Mouse (Mus musculus) cerebellum, adult 18-20 months (tissue): Measurements from ENCODE around the gene Lpo.
A peak's percentile ranks its signal among the peaks of the same experiment; 100 is the strongest.

Source experiments
- DNase-seq, 2 experiments: peaks; one replicate each; pipeline ENCODE4 v3.0.0; 2021

Lpo gene

DNA sequence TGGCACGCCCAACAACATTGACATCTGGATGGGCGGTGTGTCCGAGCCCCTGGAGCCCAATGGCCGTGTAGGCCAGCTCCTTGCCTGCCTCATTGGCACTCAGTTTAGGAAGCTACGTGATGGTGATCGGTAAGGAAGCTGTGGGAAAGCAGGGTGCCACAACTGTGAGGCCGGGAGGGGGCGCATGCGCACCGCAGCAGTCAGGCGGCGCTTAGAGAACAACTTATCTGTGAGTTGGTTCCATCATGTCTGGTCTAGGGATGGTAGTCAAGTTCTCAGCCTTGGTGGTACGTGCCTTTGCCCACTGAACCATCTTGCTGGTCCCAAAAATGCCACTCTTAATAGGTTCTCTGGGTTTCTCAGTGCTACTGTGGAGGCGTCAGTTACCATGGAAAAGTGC is 25.5 kb downstream of the Lpo start:
- DNase-seq, result peak in 1 of 2 experiments; percentile 35

DNA sequence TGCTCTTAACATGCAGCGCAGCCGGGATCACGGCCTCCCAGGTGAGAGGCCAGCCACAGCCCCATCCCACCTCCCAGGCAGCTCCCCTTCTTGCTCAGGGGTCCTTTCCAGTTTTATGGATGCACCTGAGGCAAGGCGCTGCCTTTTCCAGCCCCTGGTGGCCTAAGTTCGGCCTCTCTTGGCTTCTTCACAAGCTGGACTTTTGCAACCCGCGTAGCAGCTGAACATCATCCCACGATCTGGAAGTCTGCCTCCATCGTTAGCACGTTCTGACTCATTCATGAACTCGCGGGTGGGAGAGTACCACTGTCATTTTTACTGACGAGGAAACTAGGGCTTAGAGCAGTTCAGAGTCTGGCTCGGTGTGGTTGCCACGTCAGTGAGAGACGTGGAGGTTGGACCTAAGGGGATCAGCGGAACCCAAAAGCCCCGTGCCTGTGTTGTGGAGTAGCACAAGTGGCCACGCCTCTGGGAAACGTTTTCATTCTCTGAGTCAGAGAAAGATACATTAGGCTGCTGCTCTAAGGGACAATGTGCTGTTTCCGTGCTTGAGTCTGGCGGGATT is 26.3 kb downstream of the Lpo start:
- DNase-seq, result no peak

DNA sequence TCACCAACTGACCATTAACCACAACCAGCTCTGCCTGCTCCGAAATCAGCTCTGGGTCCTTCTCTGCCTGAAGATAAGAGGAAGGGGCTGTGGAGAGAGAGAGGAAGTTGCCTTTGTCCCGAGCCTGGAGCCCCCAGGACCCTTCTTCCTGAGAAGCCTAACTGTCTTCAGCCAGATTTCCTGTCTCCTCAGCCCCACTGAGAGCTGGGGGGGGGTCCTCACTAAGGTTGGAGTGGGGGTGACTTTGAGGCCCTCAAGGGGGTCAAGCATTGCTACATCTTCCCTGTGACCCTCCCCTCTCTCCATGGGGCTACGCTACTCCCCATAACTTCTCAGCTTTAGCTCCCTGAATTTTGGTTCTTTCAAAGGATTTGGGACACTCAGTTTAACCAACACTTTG is 34.6 kb downstream of the Lpo start, which contains the start of gene Mpo:
TSS of gene Mpo (plus strand) at position 122 of the 400 bp plus-strand sequence.
- no peak for DNase-seq

DNA sequence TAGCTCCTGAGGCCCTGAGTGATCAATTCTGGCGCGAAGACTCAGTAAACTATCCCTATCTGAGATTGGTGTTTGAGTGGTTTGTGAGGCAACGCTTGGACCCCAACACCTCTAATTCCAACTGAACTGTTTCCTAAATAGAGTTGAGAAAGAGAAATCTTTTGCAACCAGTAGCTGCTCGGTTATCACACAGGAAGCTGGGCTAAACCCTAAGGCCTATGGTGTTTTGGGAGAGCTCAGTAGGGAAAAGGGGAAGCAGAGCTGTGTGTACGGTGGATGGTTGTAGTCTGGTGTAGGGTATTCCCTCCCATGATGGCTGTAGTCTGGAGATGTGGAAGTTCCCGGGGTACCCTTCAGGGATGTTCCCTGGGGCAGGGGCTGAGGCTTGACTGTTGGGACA is 38.0 kb downstream of the Lpo start:
- DNase-seq, result no peak

GRCm38 (mm10) chr11:87780130-87780529 is 48.0 kb downstream of the Lpo start:
- no peak for DNase-seq

DNA sequence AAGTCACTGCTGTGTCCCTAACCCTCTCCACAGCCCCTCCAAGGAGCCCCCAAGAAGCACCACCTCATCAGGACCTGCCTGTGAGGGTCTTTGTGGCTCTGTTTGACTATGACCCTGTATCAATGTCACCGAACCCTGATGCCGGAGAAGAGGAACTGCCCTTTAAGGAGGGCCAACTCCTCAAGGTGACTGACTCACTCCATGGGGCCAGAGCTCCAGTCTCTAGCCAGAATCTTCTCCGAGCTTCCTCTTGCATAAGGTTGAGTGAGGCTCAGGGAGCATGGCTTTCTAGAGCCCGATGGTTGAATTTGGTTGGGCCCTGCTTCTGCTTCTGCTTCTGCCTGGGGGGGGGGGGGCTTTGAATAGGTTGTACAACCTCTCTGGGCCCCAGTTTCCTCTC is 48.7 kb downstream of the Lpo start:
- DNase-seq, result no peak

DNA sequence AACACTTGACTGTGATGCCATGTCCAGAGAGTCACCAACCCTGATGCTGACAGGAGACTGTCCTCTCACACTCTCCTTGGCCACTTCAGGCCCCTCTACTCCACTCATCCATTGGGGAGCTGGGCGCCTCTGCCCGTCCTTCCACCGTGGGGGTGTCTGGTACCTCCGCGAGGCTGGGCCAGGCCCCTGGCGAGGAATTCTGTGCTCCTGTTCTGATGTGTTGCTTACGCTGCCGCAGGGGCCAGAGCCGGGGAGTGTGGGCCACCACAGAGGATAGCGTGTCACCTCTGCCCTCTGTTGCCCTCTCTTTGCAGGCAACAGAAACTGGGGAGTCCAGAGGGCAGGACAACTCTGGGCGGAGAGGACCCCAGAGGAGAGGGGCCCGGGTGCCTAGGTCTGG is 49.2 kb downstream of the Lpo start:
- DNase-seq, result no peak

GRCm38 (mm10) chr11:87778100-87778765 is 49.9 kb downstream of the Lpo start:
- peak; percentile 84 to 90 for DNase-seq

DNA sequence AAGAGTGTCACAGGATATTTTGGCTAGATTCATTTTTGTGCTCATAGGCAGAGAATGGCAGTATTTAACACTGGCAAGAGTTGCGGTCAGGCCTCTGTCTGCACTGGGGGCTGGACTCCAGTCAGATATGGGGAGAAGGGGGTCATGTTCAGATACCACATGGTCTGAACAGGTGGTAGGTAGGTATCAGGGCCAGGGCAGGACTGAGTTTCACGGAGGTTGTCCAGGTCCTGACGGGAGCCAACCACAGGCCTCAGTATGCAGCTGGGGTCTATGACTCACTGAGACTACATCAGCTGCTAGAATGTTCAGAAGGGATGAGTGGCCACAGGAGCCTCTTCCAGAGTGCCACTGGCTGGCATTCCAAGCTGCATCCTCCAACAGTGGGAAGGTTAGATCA is 55.7 kb downstream of the Lpo start:
- no peak for DNase-seq

DNA sequence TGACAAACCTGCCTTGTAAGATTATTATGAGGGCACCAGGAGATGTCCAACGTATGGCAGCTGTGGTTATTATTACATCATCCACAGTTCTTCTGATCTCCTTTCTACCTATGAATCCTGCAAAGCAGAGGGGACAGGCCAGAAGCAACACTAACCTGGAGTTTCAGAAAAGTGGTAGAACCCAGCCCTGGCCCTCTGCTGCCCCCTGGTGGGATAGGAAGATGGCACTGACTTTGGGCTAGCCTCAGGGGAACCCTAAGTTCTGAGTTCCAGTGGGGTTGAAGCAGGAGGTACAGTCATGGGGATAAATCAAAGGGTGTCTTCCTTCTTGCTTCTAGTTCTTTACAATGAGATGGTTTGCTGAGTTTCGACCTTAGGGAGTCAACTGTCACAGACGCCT is 57.1 kb downstream of the Lpo start:
- peak; percentile 77 to 86 for DNase-seq

GRCm38 (mm10) chr11:87768745-87769144 is 59.3 kb downstream of the Lpo start:
- DNase-seq, result no peak

- peak; percentile 76 to 83 for DNase-seq
Observed at GRCm38 (mm10) chr11:87763988-87764876, 63.9 kb downstream of the Lpo start.

DNA sequence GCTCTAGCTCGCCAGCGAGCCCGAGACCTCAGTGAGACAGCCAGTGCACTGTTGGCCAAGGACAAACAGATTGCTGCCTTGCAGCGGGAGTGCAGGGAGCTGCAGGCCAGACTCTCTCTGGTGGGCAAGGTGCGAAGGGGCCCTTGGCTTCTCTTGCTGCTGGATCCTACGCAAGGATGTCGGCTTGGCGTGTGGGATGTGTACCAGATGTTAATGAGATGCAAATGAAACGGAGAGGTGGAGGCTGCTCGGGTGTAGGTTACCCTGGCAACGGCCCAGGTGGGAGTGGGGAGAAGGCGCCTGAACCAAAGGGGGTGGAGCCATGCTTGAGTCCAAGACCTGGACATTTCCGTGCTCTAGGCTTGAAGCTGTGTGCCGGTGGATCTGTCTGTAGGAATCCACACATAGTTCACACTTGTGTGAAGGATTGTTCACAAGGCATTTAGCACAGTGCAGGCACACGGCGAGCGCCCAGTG is 64.5 kb downstream of the Lpo start:
- DNase-seq, result peak; percentile 80 to 84

- peak in 1 of 2 experiments; percentile 38 for DNase-seq
Observed at GRCm38 (mm10) chr11:87762702-87763385, 65.2 kb downstream of the Lpo start.

DNA sequence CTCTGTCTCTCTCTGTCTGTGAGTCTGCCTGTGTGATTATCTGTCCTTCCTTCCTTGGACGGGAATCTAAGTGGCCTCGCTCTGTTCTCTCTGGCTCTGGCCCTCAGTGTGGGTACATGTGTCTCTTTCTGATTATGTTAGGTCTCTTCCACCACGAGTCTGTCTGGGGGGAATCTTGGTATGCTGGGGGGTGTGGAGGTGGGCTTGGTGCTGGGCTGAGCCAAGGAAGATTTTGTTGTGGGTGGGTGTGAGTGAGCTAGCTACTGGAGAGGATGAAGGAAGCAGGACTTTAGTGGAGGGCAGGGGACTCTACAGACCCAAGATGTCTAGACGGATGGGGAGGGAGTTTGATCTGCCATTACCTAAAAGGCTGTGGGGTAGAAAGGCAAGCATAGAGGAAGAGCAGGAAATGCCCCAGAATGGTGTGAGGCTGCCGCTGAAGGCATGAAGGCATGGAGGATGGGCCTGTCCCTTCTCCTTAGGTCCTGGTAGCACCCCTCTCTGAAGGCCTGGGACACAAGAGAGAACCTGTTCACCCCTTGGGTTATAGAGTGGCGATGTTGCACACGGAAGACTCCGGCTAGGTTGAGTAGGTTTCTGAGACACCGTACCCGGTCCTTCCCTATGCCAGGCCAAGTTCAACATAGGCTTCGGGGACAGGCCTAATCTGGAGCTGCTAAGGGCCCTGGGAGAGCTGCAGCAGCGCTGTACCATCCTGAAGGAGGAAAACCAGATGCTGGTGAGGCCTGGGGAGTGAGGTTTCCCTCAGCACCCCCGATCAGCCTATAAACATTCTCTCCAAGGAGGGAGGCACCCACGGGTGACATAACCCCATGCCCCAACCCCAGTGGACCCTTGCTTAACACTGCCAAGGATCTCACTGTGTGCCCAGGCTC is 66.0 kb downstream of the Lpo start:
- peak; percentile 18 to 55 for DNase-seq

DNA sequence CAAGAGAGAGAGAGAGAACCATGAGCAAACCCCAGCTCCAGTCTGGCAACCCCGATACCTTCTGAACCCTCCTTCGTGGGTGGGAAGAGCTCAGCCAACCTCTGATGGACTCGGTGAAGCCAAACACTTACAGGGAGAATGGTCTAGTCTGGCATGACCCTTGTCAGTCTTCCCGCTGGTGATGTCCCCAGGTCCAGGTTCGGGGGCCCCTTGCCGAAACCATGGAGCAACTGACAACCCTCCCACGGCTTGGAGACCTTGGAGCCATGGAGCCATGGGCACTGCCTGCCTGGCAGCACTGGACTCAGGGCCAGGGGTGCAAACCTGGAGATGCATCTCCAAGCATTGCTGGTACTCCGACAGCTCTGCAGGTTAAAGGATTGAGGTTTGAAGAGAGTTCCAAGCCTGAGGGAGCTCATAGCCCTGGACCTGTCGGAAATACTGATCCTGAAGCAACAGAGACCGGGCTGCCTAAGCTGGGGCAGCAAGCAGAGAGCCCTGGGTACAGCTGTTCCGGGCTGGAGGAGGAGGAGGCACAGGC is 66.8 kb downstream of the Lpo start:
- peak; percentile 24 to 60 for DNase-seq

- DNase-seq, result peak; percentile 65 to 77
Observed at GRCm38 (mm10) chr11:87760301-87761081, 67.6 kb downstream of the Lpo start, which contains the start of gene Tspoap1. Tspoap1 (plus strand) TSS chr11:87760541.

DNA sequence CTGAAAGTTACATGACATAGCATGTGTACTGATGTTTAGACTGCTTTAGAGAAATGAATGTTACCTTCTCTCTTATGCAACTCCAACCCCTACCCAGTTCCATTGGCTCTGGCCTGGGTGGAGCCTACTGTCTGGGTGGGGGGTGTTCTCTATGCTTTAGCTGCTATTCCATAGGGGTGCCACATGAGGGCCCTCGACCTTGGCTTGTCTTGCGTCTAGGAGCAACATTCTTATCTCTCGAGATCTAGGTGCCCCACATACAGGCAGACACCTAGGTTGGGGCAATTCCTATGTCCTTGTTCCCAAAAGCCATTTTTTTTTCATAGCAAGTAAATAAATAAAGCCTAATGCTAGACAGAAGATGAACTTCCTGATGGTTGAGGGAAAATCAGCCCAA is 68.5 kb downstream of the Lpo start:
- DNase-seq, result peak; percentile 53

GRCm38 (mm10) chr11:87758957-87759608 is 69.0 kb downstream of the Lpo start:
- DNase-seq, result no peak
